Mouse (Mus musculus): ENCODE measurements around the gene Zscan21.

DNA sequence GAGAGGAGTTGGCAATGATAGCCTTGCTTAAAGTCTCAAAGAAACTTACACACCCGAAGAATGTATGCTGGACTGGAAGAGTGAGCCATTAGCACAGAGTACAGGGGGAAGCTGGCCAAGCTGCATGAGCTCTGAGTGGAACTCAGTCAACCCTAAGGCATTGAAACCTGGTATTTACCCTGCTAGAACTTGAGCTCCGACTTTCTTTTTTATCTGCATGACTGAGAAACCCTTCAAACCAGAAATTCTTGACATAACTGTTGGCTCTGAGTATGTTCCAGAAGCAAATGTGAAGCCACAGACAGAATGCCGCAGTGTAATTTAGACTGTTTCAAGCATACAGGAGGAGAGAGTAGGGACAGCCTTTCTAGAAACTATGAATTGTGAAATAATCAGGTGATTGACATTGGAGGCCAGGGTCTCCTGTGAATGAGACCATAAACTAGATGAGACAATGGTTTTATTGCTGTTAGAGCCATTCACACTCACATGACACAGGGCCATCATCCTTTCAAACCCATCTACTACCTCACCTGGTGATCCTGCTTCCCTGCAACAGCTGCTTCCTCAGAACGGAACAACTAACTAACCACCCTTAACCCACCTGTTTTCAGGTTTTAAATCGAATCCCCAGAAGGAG, 15.8 kb downstream of the Zscan21 start:
- TF ChIP-seq CTCF (IDR thresholded peaks at IDR 0.05; ENCODE audit: low read depth), result no peak
- no peak for TF ChIP-seq EP300 (IDR thresholded peaks at IDR 0.05; ENCODE audit: low read depth)
